Mouse (Mus musculus) ES-Bruce4 (cell line): ENCODE results near the gene Klhl11.

Source experiments
- CTCF ChIP-seq: IDR thresholded peaks from one replicate; pipeline ENCODE4 v1.8.1; 2011; ENCODE audit warnings: low read depth, low read length
- EP300 ChIP-seq: IDR thresholded peaks from 2 replicates; pipeline ENCODE4 v1.6.1; 2011; ENCODE audit warnings: low read depth, low read length; ENCODE audit not compliant: insufficient read depth

DNA sequence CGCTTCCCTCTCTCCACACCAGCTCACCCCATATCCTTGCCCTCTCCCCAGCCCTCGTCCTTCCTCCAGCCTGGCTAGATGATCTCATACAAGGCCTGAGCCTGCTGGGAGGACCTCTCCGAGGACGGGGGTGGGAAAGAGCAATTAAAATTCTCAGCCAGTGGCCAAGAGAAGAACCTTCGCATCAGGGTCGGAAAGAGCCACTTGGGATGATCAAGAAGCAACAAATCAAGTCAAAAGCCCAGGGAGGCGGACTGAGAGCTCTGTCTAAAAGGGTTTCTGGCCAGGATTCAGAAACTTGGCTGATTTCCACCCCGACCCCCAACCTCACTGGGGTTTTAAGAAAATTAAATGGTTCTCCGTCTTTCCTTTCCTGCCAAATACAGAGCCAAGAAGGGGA, 43.8 kb upstream of the Klhl11 start:
- no peak for TF ChIP-seq CTCF
- TF ChIP-seq EP300: no peak
